Mouse (Mus musculus) right cerebral cortex, adult 18-20 months (tissue): ENCODE data around the gene U2surp.
A peak's percentile ranks its signal among the peaks of the same experiment; 100 is the strongest.
"Not testable (repeated sequence)": the region's sequence is repeated elsewhere in the genome, so short reads cannot be mapped to it uniquely, and the experiment has no call there.

Experiments used
- DNase-seq: peaks from one replicate; pipeline ENCODE4 v3.0.0; 2022; ENCODE audit warnings: mixed read lengths

Gene U2surp

GRCm38 (mm10) chr9:95533817-95534216 lies 22.0 kb upstream of the U2surp start:
- no peak for DNase-seq

GRCm38 (mm10) chr9:95531144-95531543 lies 19.3 kb upstream of the U2surp start:
- DNase-seq = no peak

- no peak for DNase-seq
Measured at GRCm38 (mm10) chr9:95527676-95528075, 15.9 kb upstream of the U2surp start.

GRCm38 (mm10) chr9:95525961-95526360 lies 14.2 kb upstream of the U2surp start:
- DNase-seq = no peak

GRCm38 (mm10) chr9:95525376-95525775 lies 13.6 kb upstream of the U2surp start:
- no peak for DNase-seq

GRCm38 (mm10) chr9:95522561-95522960 lies 10.8 kb upstream of the U2surp start:
- no peak for DNase-seq

- no peak for DNase-seq
Measured at GRCm38 (mm10) chr9:95521566-95521965, 9.8 kb upstream of the U2surp start.

- DNase-seq = no peak
Measured at GRCm38 (mm10) chr9:95521031-95521430, 9.2 kb upstream of the U2surp start.

GRCm38 (mm10) chr9:95520563-95520962 lies 8.8 kb upstream of the U2surp start:
- no peak for DNase-seq

- DNase-seq = peak; percentile 53
Measured at GRCm38 (mm10) chr9:95514361-95514760, 2.6 kb upstream of the U2surp start.

- no peak for DNase-seq
Measured at GRCm38 (mm10) chr9:95513776-95514175, 2.0 kb upstream of the U2surp start.

GRCm38 (mm10) chr9:95512331-95513030 lies 685 bp upstream of the U2surp start:
- no peak for DNase-seq

GRCm38 (mm10) chr9:95510693-95511404 lies 947 bp downstream of the U2surp start:
- no peak for DNase-seq

GRCm38 (mm10) chr9:95505666-95506065 lies 6.1 kb downstream of the U2surp start:
- DNase-seq = no peak

GRCm38 (mm10) chr9:95499848-95500247 lies 11.9 kb downstream of the U2surp start:
- DNase-seq = no peak

GRCm38 (mm10) chr9:95495038-95495437 lies 16.8 kb downstream of the U2surp start:
- DNase-seq = peak; percentile 14

- no peak for DNase-seq
Measured at GRCm38 (mm10) chr9:95493393-95493792, 18.4 kb downstream of the U2surp start.

GRCm38 (mm10) chr9:95490003-95490402 lies 21.8 kb downstream of the U2surp start:
- no peak for DNase-seq

GRCm38 (mm10) chr9:95488861-95489260 lies 22.9 kb downstream of the U2surp start:
- DNase-seq = no peak

GRCm38 (mm10) chr9:95479981-95480380 lies 31.8 kb downstream of the U2surp start:
- DNase-seq = no peak

- no peak for DNase-seq
Measured at GRCm38 (mm10) chr9:95478443-95478842, 33.4 kb downstream of the U2surp start.

- no peak for DNase-seq
Measured at GRCm38 (mm10) chr9:95472926-95473325, 38.9 kb downstream of the U2surp start.

GRCm38 (mm10) chr9:95469011-95469576 lies 42.7 kb downstream of the U2surp start:
- not testable (repeated sequence) for DNase-seq

GRCm38 (mm10) chr9:95464028-95464427 lies 47.8 kb downstream of the U2surp start:
- DNase-seq = no peak
